Mouse (Mus musculus) myocyte (in vitro differentiated cells): ENCODE measurements at regions not wholly inside any gene's neighbourhood (a gene's known extent, or its start where the extent isn't known, plus 50 kb on each side); places are given as distances from the start of the nearest gene placed in this dataset.
A peak's percentile ranks its signal among the peaks of the same experiment; 100 is the strongest.

Source experiments
- H3K27me3 ChIP-seq: one replicate; pipeline ENCODE4 v1.6.1; 2011; ENCODE audit not compliant: control insufficient read depth, insufficient read depth, insufficient read length
- H3K36me3 ChIP-seq: one replicate; pipeline ENCODE4 v1.6.1; 2011; ENCODE audit not compliant: control insufficient read depth, insufficient read depth
- H3K4me2 ChIP-seq: one replicate; pipeline ENCODE4 v1.6.1; 2011; ENCODE audit warnings: low read depth, control low read depth
- H3K4me3 ChIP-seq: one replicate; pipeline ENCODE4 v1.5.1; 2011; ENCODE audit warnings: mild to moderate bottlenecking, control low read depth, moderate library complexity
- H3K79me2 ChIP-seq: one replicate; pipeline ENCODE4 v1.6.1; 2011; ENCODE audit not compliant: control insufficient read depth, insufficient read depth
- H3ac ChIP-seq: one replicate; pipeline ENCODE4 v1.6.1; 2011; ENCODE audit not compliant: control insufficient read depth, insufficient read length
- CEBPB ChIP-seq: IDR thresholded peaks from 2 replicates; pipeline ENCODE4 v1.6.1; 2011; ENCODE audit warnings: mild to moderate bottlenecking, moderate library complexity; ENCODE audit not compliant: poor library complexity, insufficient read depth, severe bottlenecking
- E2F4 ChIP-seq: IDR thresholded peaks from one replicate; pipeline ENCODE4 v1.6.1; 2011; ENCODE audit warnings: mild to moderate bottlenecking, control low read depth, moderate library complexity; ENCODE audit not compliant: insufficient read depth
- MAX ChIP-seq: IDR thresholded peaks from one replicate; pipeline ENCODE4 v1.6.1; 2011; ENCODE audit warnings: low read depth, mild to moderate bottlenecking, control low read depth
- MYOD1 ChIP-seq, 3 experiments: IDR thresholded peaks; one replicate each; pipeline ENCODE4 v1.6.1; 2011; ENCODE audit warnings: control low read depth in 2 of 3, low read depth in 2 of 3, mild to moderate bottlenecking in 2 of 3, moderate library complexity in 1 of 3; ENCODE audit not compliant: insufficient read length in 2 of 3, control insufficient read depth in 1 of 3
- MYOG ChIP-seq, 3 experiments: IDR thresholded peaks; one replicate each; pipeline ENCODE4 v1.6.1; 2011; ENCODE audit warnings: control low read depth in 2 of 3, low read depth in 2 of 3, mild to moderate bottlenecking in 2 of 3; ENCODE audit not compliant: insufficient read length in 2 of 3, control insufficient read depth in 1 of 3, insufficient read depth in 1 of 3
- POLR2A ChIP-seq: IDR thresholded peaks from one replicate; pipeline ENCODE4 v1.6.1; 2011; ENCODE audit warnings: low read depth, mild to moderate bottlenecking, control low read depth, moderate library complexity; ENCODE audit not compliant: insufficient read length
- POLR2AphosphoS2 ChIP-seq: IDR thresholded peaks from one replicate; pipeline ENCODE4 v1.6.1; 2011; ENCODE audit warnings: low read depth, control low read depth; ENCODE audit not compliant: insufficient read length
- REST ChIP-seq: IDR thresholded peaks from one replicate; pipeline ENCODE4 v1.6.1; 2011; ENCODE audit warnings: mild to moderate bottlenecking, control low read depth, moderate library complexity; ENCODE audit not compliant: insufficient read depth, insufficient read length
- SRF ChIP-seq: IDR thresholded peaks from one replicate; pipeline ENCODE4 v1.6.1; 2011; ENCODE audit warnings: low read depth; ENCODE audit not compliant: control insufficient read depth, insufficient read length
- TCF12 ChIP-seq: IDR thresholded peaks from one replicate; pipeline ENCODE4 v1.6.1; 2011; ENCODE audit warnings: mild to moderate bottlenecking, control low read depth; ENCODE audit not compliant: poor library complexity, insufficient read depth, severe bottlenecking
- TCF3 ChIP-seq: IDR thresholded peaks from one replicate; pipeline ENCODE4 v1.6.1; 2011; ENCODE audit warnings: low read depth, control low read depth; ENCODE audit not compliant: insufficient read length
- USF1 ChIP-seq: IDR thresholded peaks from one replicate; pipeline ENCODE4 v1.6.1; 2011; ENCODE audit warnings: low read depth, mild to moderate bottlenecking, control low read depth, moderate library complexity

DNA sequence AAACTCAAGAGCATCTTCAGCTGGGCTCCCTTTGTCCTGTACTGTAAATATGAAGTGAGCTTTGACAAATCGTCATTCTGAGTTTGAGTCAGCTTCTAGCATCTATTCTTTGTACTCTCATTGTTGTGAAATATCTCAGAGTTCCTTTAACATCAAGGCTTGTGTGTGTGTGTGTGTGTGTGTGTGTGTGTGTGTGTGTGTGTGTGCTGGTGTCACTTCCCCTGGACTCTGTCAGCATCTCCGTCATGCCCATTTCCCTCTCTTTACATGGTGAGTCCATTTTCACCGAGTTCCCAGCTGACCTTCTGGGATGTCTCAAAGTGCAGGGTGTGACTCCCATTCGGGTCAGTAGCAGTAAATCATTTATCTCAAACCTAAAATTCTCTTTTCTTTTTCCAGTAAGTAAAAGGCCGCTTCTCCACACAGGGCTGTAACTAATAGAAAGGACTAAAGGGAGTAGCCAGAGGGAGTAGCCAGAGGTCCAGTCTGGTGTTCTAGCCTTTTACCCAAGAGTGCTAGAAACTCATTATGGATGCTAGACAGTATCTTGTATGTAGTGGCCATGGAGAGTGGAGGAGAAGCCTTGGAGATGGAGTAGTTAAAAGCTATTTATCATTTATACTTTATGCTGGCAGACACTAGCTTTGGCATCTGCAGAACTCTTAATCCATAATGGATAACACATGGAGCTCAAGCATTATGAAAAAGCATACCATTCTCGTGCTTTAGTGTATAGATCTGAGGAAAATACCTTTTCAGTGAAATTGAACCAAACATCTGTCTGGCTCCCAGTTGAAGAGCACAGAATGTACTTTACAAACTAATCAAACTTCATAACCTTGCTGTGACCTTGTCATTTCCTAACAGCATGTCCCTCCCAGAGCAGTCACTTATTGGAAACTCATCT is 85.6 kb upstream of the Thbs1 start:
- no peaks in the 10 kb centered on the region for H3K36me3 ChIP-seq
- H3ac ChIP-seq, result no peak overlapping the region
- no peak for TF ChIP-seq MYOG (IDR thresholded peaks at IDR 0.05; ENCODE audit: control insufficient read depth in 1 of 3, insufficient read depth in 1 of 3, insufficient read length in 2 of 3, low read depth in 2 of 3)
- no peak for TF ChIP-seq TCF12
- no peak for TF ChIP-seq TCF3
- TF ChIP-seq CEBPB, result no peak
- TF ChIP-seq REST, result no peak
- no peak for TF ChIP-seq SRF
- TF ChIP-seq E2F4, result no peak
- H3K4me3 ChIP-seq, result no peak overlapping the region
- no peaks in the 10 kb centered on the region for H3K79me2 ChIP-seq
- H3K27me3 ChIP-seq, result no peaks in the 10 kb centered on the region
- H3K4me2 ChIP-seq, result no peak overlapping the region

DNA sequence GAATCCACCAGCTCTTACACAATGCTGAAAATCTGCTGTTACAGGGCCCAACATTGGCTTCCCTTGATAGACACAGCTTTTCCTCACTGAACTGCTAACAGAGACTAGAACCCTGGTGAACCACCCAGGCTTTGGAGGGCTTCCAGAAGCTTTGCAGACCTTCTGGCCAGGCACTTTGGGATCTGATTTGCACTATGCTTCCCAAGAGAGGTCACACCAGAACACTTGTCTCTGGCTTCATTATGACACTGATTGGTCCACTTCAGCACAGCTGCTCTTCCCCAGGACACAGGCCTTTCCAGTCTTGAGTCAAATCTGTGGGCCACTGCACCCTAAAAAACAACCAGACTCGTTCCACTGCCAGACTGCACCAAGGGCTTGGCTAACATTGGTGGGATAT is 82.8 kb upstream of the Thbs1 start:
- no peaks in the 10 kb centered on the region for H3K36me3 ChIP-seq
- H3K4me2 ChIP-seq, result no peak overlapping the region
- H3K79me2 ChIP-seq, result no peaks in the 10 kb centered on the region
- no peaks in the 10 kb centered on the region for H3K27me3 ChIP-seq
- no peak overlapping the region for H3ac ChIP-seq
- H3K4me3 ChIP-seq, result no peak overlapping the region
- TF ChIP-seq MYOG (IDR thresholded peaks at IDR 0.05; ENCODE audit: control insufficient read depth in 1 of 3, insufficient read depth in 1 of 3, insufficient read length in 2 of 3, low read depth in 2 of 3) (peak in 1 of 3 experiments; percentile 11), MYOD1 (IDR thresholded peaks at IDR 0.05; ENCODE audit: control insufficient read depth in 1 of 3, insufficient read length in 2 of 3, low read depth in 2 of 3) (peak in 2 of 3 experiments; percentile 2 to 11), MAX (no peak)

GRCm38 (mm10) chr2:118029470-118030108 is 82.1 kb upstream of the Thbs1 start:
- Histone ChIP-seq H3K4me3 (no peak overlapping the region), H3K4me2 (no peak overlapping the region), H3ac (no peak overlapping the region), H3K36me3 (no peaks in the 10 kb centered on the region), H3K79me2 (no peaks in the 10 kb centered on the region), H3K27me3 (no peaks in the 10 kb centered on the region)
- TF ChIP-seq REST (no peak), POLR2A (no peak), MYOD1 (IDR thresholded peaks at IDR 0.05; ENCODE audit: control insufficient read depth in 1 of 3, insufficient read length in 2 of 3, low read depth in 2 of 3) (no peak), MAX (no peak), TCF3 (no peak), TCF12 (no peak), MYOG (IDR thresholded peaks at IDR 0.05; ENCODE audit: control insufficient read depth in 1 of 3, insufficient read depth in 1 of 3, insufficient read length in 2 of 3, low read depth in 2 of 3) (no peak), POLR2AphosphoS2 (no peak), USF1 (no peak), E2F4 (no peak), CEBPB (no peak), SRF (no peak)

DNA sequence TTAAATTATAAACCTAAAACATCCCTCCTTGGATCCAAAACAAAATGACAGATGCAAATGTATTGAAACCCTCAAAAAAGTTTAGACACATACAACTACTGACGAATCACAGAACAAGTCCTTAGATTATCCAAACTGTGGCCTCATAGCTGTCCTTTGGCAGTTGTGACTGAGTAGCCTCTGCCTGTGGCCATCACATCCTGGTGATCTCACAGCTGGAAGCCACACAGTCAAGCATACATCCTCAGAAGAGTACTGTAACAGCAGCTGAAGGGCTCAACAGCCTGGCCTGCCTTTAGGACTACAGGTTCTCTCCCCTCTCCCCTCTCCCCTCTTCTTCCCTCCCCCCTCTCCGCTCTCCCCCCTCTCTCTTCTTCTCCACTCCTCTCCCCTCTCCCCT is 80.0 kb upstream of the Thbs1 start:
- no peaks in the 10 kb centered on the region for H3K79me2 ChIP-seq
- H3K36me3 ChIP-seq, result no peaks in the 10 kb centered on the region
- H3K4me2 ChIP-seq, result no peak overlapping the region
- H3K4me3 ChIP-seq, result no peak overlapping the region
- TF ChIP-seq SRF (no peak), POLR2AphosphoS2 (no peak), MAX (no peak), MYOD1 (IDR thresholded peaks at IDR 0.05; ENCODE audit: control insufficient read depth in 1 of 3, insufficient read length in 2 of 3, low read depth in 2 of 3) (no peak), TCF12 (no peak), CEBPB (no peak), TCF3 (no peak), USF1 (no peak), POLR2A (no peak), E2F4 (no peak), MYOG (IDR thresholded peaks at IDR 0.05; ENCODE audit: control insufficient read depth in 1 of 3, insufficient read depth in 1 of 3, insufficient read length in 2 of 3, low read depth in 2 of 3) (no peak), REST (no peak)
- no peaks in the 10 kb centered on the region for H3K27me3 ChIP-seq
- no peak overlapping the region for H3ac ChIP-seq

GRCm38 (mm10) chr2:118033377-118033776 is 78.3 kb upstream of the Thbs1 start:
- Histone ChIP-seq H3K36me3 (no peaks in the 10 kb centered on the region), H3K79me2 (no peaks in the 10 kb centered on the region), H3K4me3 (no peak overlapping the region), H3K4me2 (no peak overlapping the region), H3K27me3 (no peaks in the 10 kb centered on the region), H3ac (no peak overlapping the region)
- no peak for TF ChIP-seq REST
- TF ChIP-seq MYOD1 (IDR thresholded peaks at IDR 0.05; ENCODE audit: control insufficient read depth in 1 of 3, insufficient read length in 2 of 3, low read depth in 2 of 3), result no peak
- TF ChIP-seq POLR2AphosphoS2, result no peak
- no peak for TF ChIP-seq E2F4
- TF ChIP-seq TCF3, result no peak
- TF ChIP-seq TCF12, result no peak
- no peak for TF ChIP-seq USF1
- no peak for TF ChIP-seq POLR2A
- no peak for TF ChIP-seq CEBPB
